Mouse (Mus musculus) liver, embryonic 11.5 days (tissue): ENCODE measurements around the gene Arid5a. TPM values are rescaled to one million over a fixed set of nuclear protein-coding genes. Genes with fewer than 3 reads are reported as not detected.

ENCODE experiments used
- ATAC-seq: fragments of 200-750 bp; cut with Nextera tagmentation; replicated peaks from 2 replicates; pipeline ENCODE4 v1.8.0; 2017; ENCODE audit warnings: moderate number of reproducible peaks, mild to moderate bottlenecking, moderate TSS enrichment, moderate library complexity; ENCODE audit not compliant: low FRiP score
- DNase-seq: peaks from one replicate; pipeline ENCODE4 v3.0.0-alpha.2; 2017; ENCODE audit warnings: low spot score
- H3K27ac ChIP-seq: fragments of 300-500 bp; sonication (generic); 2 replicates; pipeline ENCODE4 v1.5.1; 2014; ENCODE audit warnings: mild to moderate bottlenecking, low read depth, low read length, control low read depth
- H3K27me3 ChIP-seq: fragments of 300-500 bp; sonication (generic); replicated peaks from 2 replicates; pipeline ENCODE4 v1.6.1; 2014; ENCODE audit warnings: low read length, mixed read lengths; ENCODE audit not compliant: control insufficient read depth, insufficient read depth
- H3K36me3 ChIP-seq: fragments of 300-500 bp; sonication (generic); 2 replicates; pipeline ENCODE4 v1.6.1; 2014; ENCODE audit warnings: mild to moderate bottlenecking, low read length, moderate library complexity, mixed read lengths; ENCODE audit not compliant: control insufficient read depth, insufficient read depth
- H3K4me1 ChIP-seq: fragments of 300-500 bp; sonication (generic); replicated peaks from 2 replicates; pipeline ENCODE4 v1.6.1; 2014; ENCODE audit warnings: low read length, mixed read lengths; ENCODE audit not compliant: control insufficient read depth, insufficient read depth
- H3K4me2 ChIP-seq: fragments of 300-500 bp; sonication (generic); 2 replicates; pipeline ENCODE4 v1.6.1; 2014; ENCODE audit warnings: mild to moderate bottlenecking, control low read depth, moderate library complexity
- H3K4me3 ChIP-seq: fragments of 300-500 bp; sonication (generic); 2 replicates; pipeline ENCODE4 v1.5.1; 2014; ENCODE audit warnings: low read depth, low read length, control low read depth
- H3K9ac ChIP-seq: fragments of 300-500 bp; sonication (generic); 2 replicates; pipeline ENCODE4 v1.6.1; 2014; ENCODE audit warnings: low read depth, low read length, control low read depth
- H3K9me3 ChIP-seq: fragments of 300-500 bp; sonication (generic); 2 replicates; pipeline ENCODE4 v1.6.1; 2016; ENCODE audit warnings: low read length, inconsistent platforms, mixed read lengths; ENCODE audit not compliant: control insufficient read depth
- WGBS: fragments of 180-500 bp; shearing (Covaris S2); extraction: QIAGEN DNeasy Blood & Tissue Kit; methylation state at CpG from one replicate; pipeline ENCODE4 v1.1.7; 2014; 5-methylcytosine and 5-hydroxymethylcytosine counted together
- microRNA-seq: library from miRNA; unstranded; fragments of <30 nt; microRNA quantifications from one replicate; pipeline ENCODE4, GENCODE M21; 2017; ENCODE audit warnings: borderline number of aligned reads
- polyA plus RNA-seq: library from polyadenylated mRNA; unstranded; fragments of >200 nt; fragmentation: Nextera tagmentation; extraction: Ambion mirVana; gene quantifications from 2 replicates; pipeline ENCODE4 v1.2.1, GENCODE M21; 2014

Gene Arid5a
- polyA plus RNA-seq, 1 experiment from 2014 or later = 2.4 TPM

DNA sequence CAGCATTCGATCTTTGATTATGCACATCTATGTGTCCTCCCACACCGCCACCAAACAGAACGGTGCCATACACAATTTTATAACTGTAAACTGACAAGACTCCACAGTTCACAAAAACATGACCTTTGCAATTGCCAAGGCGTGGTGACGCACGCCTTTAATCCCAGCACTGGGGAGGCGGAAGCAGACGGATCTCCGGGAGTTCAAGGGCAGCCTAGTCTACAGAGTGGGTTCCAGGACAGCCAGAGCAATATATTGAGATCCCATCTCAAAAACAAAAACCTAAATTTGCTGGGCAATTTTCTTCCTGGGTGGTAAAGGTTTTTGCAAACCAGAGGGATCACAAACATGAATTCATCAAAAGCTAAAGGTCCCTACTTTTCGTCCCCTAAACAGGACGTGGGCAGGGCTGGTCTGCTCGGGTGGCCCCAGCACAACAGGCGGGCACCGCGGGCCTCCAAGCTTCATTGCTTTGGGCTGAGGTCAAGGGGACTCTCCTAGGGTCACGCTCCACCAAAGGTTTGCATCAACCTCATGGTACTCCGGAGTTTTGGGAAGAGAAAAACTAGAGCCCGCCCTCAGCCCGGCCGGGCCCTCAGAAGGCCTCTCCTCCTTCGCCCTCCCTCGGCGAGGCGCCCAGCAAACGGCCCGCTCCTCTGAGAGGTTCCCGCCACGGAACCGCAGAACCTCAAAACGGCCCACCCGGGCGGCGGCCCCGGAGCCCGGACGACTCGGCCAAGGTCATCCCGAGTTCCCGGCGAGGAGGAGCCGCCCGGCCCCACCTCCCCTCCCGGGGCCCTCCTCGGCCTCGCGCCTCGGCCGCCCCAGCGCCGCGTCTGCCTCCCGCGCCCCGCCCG lies 60.8 kb downstream of the Arid5a start:
- H3K4me3 ChIP-seq = peak overlapping the region; percentile 77
- H3K27ac ChIP-seq = peak overlapping the region; percentile 74
- peak overlapping the region; percentile 89 for H3K4me2 ChIP-seq
- H3K9ac ChIP-seq = peak overlapping the region; percentile 86
- no peak for DNase-seq
- peaks cover 13% of the 10 kb centered on the region for H3K4me1 ChIP-seq
- no peaks in the 10 kb centered on the region for H3K27me3 ChIP-seq
- ATAC-seq = peak; percentile 82
- peaks cover 13% of the 10 kb centered on the region; the same call in 1 of the 2 replicates for H3K36me3 ChIP-seq
- no peaks in the 10 kb centered on the region for H3K9me3 ChIP-seq
- 5% methylated on average over 48 of the region's 55 CpGs for WGBS

DNA sequence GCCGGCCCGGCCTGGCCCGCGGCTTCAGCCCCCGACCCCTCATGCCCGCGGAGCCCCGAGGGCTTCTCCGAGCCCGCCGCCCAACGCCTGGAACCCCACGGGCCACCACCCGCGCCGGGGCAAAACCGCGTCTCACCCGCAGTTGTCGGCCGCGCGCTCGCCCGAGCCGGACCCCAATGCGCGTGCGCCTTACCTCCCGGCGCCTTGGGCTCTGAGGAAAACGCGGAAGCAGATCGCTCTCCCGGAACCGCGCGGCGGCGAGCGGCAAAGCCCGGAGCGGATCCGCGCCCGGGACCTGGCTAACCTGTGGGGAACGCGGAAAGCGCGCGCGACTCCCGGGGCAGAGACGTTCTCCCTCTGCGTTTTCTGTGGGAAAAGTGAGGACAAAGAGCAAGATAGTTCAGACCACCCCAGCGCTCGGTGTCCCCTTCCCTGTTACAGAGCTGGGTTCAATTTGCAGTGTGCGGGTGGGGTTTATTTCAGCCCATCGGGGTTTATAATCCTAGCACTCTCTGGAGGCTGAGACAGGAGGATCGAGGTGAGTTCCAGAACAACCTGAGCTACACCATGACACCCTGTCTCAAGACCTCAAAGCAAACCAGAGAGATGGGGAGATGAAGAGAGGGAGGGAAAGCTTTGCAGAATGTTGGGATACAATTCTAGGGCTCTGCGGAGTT lies 61.6 kb downstream of the Arid5a start, which contains the start of gene Kansl3:
Gene Kansl3, minus strand, starts transcription at position 213 of the 677 bp plus-strand sequence.
- peak; percentile 96 for DNase-seq
- Histone ChIP-seq H3K27me3 (peaks cover 4% of the 10 kb centered on the region; the same call in 1 of the 2 replicates), H3K4me2 (peak within 1 kb of the TSS; percentile 89), H3K9me3 (no peaks in the 10 kb centered on the region), H3K27ac (peak within 1 kb of the TSS; percentile 74), H3K4me3 (peak within 1 kb of the TSS; percentile 77), H3K9ac (peak within 1 kb of the TSS; percentile 86), H3K4me1 (peaks cover 13% of the 10 kb centered on the region), H3K36me3 (peaks cover 9% of the 10 kb centered on the region; the same call in 1 of the 2 replicates)
- ATAC-seq = peak; percentile 87
- 3% methylated on average over 61 of the region's 61 CpGs for WGBS

DNA sequence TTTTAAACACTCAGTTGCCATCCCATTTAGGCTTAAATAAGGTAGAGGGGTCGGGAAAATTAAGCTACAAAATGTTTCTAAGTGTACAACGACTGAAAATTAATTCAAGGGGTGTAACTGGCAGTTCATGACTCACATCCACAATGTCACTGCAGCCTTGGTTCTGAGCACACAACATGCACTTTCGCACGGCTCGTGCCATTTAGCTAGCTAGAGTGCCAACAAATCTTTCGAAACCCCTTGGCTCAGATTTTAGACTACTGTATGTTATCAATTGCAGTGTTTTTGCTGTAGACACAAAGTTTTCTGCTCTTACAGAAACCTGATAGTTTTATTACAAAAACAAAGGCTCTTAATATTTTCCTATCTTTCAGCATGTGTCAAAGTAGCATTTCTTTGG lies 63.4 kb downstream of the Arid5a start:
- Histone ChIP-seq H3K27ac (no peak overlapping the region), H3K36me3 (peaks cover 3% of the 10 kb centered on the region; the same call in 1 of the 2 replicates), H3K4me1 (peaks cover 13% of the 10 kb centered on the region), H3K4me2 (no peak overlapping the region), H3K4me3 (no peak overlapping the region), H3K9me3 (no peaks in the 10 kb centered on the region), H3K9ac (no peak overlapping the region), H3K27me3 (peaks cover 8% of the 10 kb centered on the region; the same call in 1 of the 2 replicates)
- WGBS = 80% methylated on average over 6 of the region's 6 CpGs
- no peak for DNase-seq
- no peak for ATAC-seq

DNA sequence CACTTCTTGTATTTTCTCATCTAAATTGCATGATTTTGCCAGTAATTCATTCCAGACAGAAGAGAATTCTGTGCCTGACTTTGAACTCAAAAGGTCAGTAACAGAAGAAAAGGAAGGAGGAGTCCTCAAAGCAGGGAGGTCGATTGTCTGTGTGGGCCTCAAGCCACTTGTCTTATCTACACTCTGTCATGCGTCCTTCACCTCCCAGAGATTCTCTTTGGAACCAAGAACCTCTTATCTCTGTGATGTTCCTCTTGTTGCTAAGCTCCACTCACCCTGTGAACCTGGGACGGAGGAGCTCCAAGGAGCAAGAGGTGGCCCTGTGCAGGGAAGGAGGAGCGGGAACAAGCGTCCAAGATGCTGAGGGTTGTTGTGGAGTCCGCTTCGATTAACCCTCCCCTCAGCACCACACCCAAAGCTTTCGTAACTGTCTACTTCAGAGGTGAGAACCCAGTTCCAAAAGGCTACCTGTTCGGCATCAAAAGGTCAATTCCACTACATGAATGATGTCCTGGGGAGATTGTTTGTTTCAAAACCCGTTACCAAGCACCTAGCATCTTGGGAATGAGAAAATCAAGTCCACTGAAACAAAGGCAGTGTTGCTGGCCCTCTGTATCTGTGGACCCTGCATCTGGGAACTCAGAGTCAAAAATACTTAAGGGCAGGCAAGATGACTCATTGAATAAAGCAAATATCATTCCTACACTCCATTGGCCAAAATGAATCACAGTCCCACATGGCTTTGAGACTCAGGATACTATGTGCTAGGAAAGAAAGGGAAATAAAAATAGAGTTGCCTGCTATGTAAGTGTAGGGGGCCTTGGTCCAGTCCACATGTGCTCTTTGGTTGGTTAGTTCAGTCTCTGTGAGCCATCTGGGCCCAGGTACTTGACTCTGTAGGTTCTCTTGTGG lies 64.7 kb downstream of the Arid5a start, which contains the start of gene Fer1l5:
Gene Fer1l5, plus strand, starts transcription at position 358 of the 912 bp plus-strand sequence.
- Histone ChIP-seq H3K4me1 (peaks cover 13% of the 10 kb centered on the region), H3K36me3 (no peaks in the 10 kb centered on the region), H3K4me2 (no peak within 1 kb of the TSS), H3K27me3 (peaks cover 8% of the 10 kb centered on the region; the same call in 1 of the 2 replicates), H3K9me3 (no peaks in the 10 kb centered on the region), H3K27ac (no peak within 1 kb of the TSS), H3K9ac (no peak within 1 kb of the TSS), H3K4me3 (no peak within 1 kb of the TSS)
- ATAC-seq (no peak), DNase-seq (no peak)
- 60% methylated on average over 10 of the region's 10 CpGs for WGBS

Small RNA genes lying within 50 kb of the gene (microRNA-seq; reads per million reads assigned to microRNA genes)
- not detected for gene Mir6898

Other genes with a start within 250 kb of the Arid5a start
- 11.1 and 15.0 TPM in 2 replicates for gene Hs6st1, start 239.3 kb upstream of the Arid5a start, polyA plus RNA-seq
- gene Uggt1, start 63.0 kb upstream of the Arid5a start, polyA plus RNA-seq = 54.4 and 55.8 TPM in 2 replicates
- gene Neurl3, start 33.1 kb upstream of the Arid5a start, polyA plus RNA-seq = 4.5 and 4.6 TPM in 2 replicates
- gene Kansl3, start 61.4 kb downstream of the Arid5a start, polyA plus RNA-seq = 27.9 and 29.2 TPM in 2 replicates
- 0.51 and 0.71 TPM in 2 replicates for gene Fer1l5, start 64.6 kb downstream of the Arid5a start, polyA plus RNA-seq
- 18.1 and 18.7 TPM in 2 replicates for gene Lman2l, start 137.5 kb downstream of the Arid5a start, polyA plus RNA-seq
- gene Cnnm4, start 163.9 kb downstream of the Arid5a start, polyA plus RNA-seq = 5.9 and 6.4 TPM in 2 replicates
- 3.3 and 3.8 TPM in 2 replicates for gene Cnnm3, start 204.1 kb downstream of the Arid5a start, polyA plus RNA-seq
- gene Ankrd23, start 229.2 kb downstream of the Arid5a start, polyA plus RNA-seq = 11.0 and 13.4 TPM in 2 replicates
- not detected in 2 replicates for gene Gm42417, start 231.7 kb downstream of the Arid5a start, polyA plus RNA-seq
- 18.2 and 22.1 TPM in 2 replicates for gene Ankrd39, start 239.7 kb downstream of the Arid5a start, polyA plus RNA-seq